Mouse (Mus musculus) heart, adult 2 months (tissue): ENCODE data around the gene Slc35g3.

Source experiments
- CTCF ChIP-seq: fragments of 200-600 bp; IDR thresholded peaks from 2 replicates; pipeline ENCODE4 v1.8.1; 2022; ENCODE audit warnings: antibody characterized with exemption, mild to moderate bottlenecking, moderate library complexity
- EP300 ChIP-seq: fragments of 200-500 bp; IDR thresholded peaks from 2 replicates; pipeline ENCODE4 v1.6.1; 2011; ENCODE audit warnings: low read depth, low read length, control low read depth; ENCODE audit not compliant: insufficient read depth
- POLR2A ChIP-seq: fragments of 200-500 bp; IDR thresholded peaks from 2 replicates; pipeline ENCODE4 v1.6.1; 2011; ENCODE audit warnings: mild to moderate bottlenecking, low read depth, low read length, control low read depth; ENCODE audit not compliant: insufficient read depth

- TF ChIP-seq CTCF: no peak
- no peak for TF ChIP-seq POLR2A
- no peak for TF ChIP-seq EP300
These were observed 37.8 kb upstream of the Slc35g3 start for GRCm38 (mm10) chr11:69799394-69800137.
